Mouse (Mus musculus): Measurements from ENCODE around the gene Zfp369.
"Not testable (repeated sequence)": the region's sequence is repeated elsewhere in the genome, so short reads cannot be mapped to it uniquely, and the experiment has no call there.

The Zfp369 gene

GRCm38 (mm10) chr13:65278383-65279341 is at the start of gene Zfp369:
Zfp369 (plus strand) TSS chr13:65278814.
- in situ Hi-C loops (cut with MboI) = loop anchor here (5.0 to 25.0 kb wide), 2 partner anchors 36 to 1634 kb away; partner anchors contain the start of gene Gm10767

GRCm38 (mm10) chr13:65237211-65237610 is 41.4 kb upstream of the Zfp369 start:
- in situ Hi-C loops (cut with MboI) = no loop called here

DNA sequence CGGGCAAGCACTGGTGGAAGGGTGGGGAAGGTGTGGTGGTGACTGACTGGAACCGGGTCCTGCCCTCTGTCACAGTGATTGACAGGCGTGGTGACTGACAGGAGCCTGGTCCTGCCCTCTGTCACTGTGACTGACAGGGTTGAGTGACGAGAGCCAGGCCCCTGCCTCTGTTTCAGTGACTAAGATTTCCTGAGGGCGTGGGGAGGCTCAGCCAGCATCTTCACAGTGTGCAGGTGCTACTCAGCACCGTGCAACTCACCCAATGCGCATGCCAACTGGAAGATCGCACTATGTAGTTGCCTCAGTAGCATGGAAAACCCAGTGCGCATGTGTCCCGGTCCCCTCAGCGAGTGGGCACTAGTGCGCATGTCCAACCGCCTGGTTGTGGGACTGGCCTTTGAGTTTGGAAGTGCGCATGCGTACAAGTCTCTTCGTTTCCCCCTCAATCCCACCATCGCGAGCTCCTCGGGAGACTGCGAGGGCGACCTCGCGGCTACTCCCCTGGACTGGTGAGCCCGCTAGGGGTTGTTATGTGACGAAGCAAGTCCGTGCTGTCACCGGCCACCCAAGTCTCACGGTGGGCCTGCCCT is 38.0 kb upstream of the Zfp369 start:
- in situ Hi-C loops (cut with MboI) = loop anchor here (5.0 kb wide), 1 partner anchor 37 kb away; the partner anchor contains the start of gene Zfp369

- in situ Hi-C loops (cut with MboI) = loop anchor here (5.0 kb wide), 1 partner anchor 36 kb away; the partner anchor contains the start of gene Zfp369
Observed at GRCm38 (mm10) chr13:65241099-65241626, 37.5 kb upstream of the Zfp369 start.

DNA sequence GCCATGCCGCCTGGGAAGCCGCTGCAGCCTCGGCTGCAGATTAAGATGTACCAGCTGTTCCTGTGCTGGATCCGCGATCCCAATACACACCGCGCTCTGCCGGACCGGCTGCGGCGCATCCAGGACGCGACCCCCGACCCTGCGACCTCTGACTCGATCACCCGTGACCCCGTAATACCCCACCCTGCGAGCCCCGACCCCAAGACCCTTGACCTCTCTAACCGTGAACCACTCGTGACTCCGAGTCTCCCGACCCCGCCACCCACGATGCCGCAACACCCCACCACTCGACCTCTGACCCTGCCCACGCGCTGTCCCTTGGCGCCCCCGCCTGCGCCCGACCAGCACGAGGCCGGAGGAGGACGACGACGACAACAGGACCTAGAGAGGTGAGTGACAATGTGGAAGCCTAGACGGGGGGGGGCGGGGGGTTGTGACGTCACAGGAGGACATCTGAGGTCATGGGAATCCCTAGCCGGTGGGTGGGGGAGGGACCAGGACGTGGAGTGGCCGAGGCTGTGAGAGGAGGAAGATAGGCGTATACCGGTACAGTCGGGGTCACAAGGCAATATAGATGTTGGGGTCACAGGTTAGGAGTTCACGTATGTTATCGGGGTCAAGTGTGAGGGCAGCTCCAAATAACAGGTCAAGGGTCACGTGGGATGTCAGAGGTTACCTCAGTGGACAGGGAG is 36.8 kb upstream of the Zfp369 start:
- in situ Hi-C loops (cut with MboI) = loop anchor here (5.0 kb wide), 1 partner anchor 36 kb away; the partner anchor contains the start of gene Zfp369

DNA sequence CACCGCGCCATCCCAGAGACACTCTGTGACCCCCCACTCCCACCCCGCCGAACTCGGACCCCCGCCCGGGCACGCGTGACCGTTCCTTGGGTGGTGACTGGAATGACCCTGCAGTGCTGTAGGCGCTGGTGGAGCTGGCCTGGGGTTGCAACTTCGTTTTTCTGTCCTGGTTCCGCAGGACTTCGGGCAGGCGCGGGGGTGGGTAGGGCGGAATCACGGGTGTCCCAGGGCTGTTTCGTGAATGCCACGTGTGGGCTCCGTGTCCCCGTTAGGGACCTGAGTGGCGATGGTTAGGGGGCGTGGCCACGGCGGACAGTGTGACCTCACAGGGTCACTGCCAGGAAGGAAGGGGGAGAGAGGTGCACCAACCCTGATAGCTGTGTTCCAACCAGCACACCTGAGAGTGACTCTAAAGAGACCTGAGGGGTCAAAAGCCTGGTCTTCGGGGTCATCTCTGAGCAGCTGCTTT is 36.3 kb upstream of the Zfp369 start:
- in situ Hi-C loops (cut with MboI) = loop anchor here (5.0 kb wide), 1 partner anchor 35 kb away; the partner anchor contains the start of gene Zfp369

DNA sequence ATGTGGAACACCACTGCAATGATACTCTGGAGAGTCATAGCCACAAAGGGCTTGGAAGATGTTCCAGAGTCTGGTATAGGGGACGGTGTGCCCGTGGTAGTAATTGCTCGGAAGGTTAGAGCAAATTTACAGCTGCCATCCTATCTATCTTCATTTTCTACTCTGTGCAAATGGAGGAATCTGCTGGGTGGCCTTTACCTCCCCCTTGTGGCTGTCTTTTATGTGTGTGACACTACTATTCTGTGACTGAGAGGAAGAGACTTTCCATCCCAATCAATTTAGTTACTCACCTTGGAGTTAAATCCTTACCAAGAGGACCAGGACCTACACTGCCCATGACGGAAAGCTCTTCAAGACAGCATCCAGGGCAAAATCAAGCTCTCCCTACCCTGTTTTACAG is 35.3 kb upstream of the Zfp369 start:
- in situ Hi-C loops (cut with MboI) = loop anchor here (5.0 kb wide), 1 partner anchor 34 kb away; the partner anchor contains the start of gene Zfp369

DNA sequence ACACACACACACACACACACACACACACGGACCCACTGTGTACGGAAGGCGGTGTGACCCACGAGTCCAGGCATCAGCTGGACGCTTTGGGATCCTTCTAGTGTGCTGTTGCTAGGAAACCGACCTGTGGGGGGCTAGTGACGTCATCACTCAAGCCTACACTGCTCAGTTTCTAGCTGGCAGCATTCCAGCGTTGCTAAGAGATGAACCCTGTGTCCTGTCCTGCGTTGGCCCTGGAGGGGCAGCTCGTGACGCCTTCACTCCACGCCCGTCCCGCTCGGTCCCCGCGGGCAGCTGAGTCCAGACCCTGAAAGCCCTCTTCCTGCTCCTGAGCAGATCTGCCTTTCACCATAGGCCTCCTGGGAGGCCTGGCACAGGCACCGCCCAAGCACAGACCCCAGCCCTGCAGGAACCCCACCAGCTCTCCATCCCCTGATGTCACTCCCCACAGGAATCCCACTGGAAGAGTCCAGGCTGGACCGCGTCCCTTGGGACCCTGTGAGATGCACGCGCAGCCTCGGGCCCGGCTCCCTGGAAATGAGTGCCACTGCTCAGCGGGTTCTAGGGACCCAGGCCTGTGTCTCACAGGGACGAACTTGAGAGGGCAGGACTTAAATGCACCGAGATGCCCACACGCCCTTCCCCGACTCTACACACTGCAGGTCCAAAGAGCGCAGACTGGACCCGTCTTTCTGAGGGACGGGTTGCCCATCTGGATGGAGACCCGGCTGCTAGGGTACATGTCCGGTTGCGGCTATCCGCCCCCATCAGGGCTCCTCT is 20.2 kb upstream of the Zfp369 start:
- in situ Hi-C loops (cut with MboI) = no loop called here

- in situ Hi-C loops (cut with MboI) = no loop called here
Observed at GRCm38 (mm10) chr13:65259239-65259638, 19.4 kb upstream of the Zfp369 start, which contains the start of gene Gm10775. Gm10775 (plus strand) TSS chr13:65259539.

GRCm38 (mm10) chr13:65262086-65262485 is 16.5 kb upstream of the Zfp369 start:
- in situ Hi-C loops (cut with MboI) = no loop called here

GRCm38 (mm10) chr13:65277994-65278382 is 626 bp upstream of the Zfp369 start:
- in situ Hi-C loops (cut with MboI) = loop anchor here (5.0 to 25.0 kb wide), 2 partner anchors 36 to 1634 kb away; partner anchors contain the start of gene Gm10767

- in situ Hi-C loops (cut with MboI) = loop anchor here (25.0 kb wide), 1 partner anchor 1626 kb away; the partner anchor contains the start of gene Gm10767
Observed at GRCm38 (mm10) chr13:65286771-65287170, 8.2 kb downstream of the Zfp369 start.

GRCm38 (mm10) chr13:65296354-65296753 is 17.7 kb downstream of the Zfp369 start:
- in situ Hi-C loops (cut with MboI) = loop anchor here (25.0 kb wide), 1 partner anchor 1616 kb away; the partner anchor contains the start of gene Gm10767

GRCm38 (mm10) chr13:65310849-65311248 is 32.2 kb downstream of the Zfp369 start:
- in situ Hi-C loops (cut with MboI) = not testable (repeated sequence)

DNA sequence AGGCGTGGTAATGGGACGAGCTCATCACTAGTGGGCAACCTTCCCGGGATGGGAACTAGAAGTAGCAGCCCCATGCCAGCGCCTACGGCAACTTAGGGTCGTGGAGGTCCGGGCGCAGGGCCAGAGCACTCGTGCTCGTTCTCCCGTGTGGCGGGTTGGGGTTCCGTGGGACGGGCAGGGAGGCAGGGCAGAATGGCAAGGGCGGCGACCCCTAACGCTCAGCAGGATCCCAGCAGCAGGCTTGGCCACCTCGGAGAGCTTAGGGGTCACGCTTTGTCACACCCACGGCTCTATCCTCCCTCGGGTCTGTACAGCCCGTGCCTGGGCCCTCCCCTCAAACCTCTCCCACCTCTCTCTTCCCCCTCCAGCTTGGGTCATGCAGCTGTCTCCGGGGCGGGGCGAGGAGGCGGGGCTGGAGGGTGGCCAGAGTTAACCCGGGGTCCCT is 32.7 kb downstream of the Zfp369 start:
- in situ Hi-C loops (cut with MboI) = no loop called here

- in situ Hi-C loops (cut with MboI) = no loop called here
Observed at GRCm38 (mm10) chr13:65311826-65312225, 33.2 kb downstream of the Zfp369 start.

- in situ Hi-C loops (cut with MboI) = not testable (repeated sequence)
Observed at GRCm38 (mm10) chr13:65348501-65348900, 69.9 kb downstream of the Zfp369 start.

DNA sequence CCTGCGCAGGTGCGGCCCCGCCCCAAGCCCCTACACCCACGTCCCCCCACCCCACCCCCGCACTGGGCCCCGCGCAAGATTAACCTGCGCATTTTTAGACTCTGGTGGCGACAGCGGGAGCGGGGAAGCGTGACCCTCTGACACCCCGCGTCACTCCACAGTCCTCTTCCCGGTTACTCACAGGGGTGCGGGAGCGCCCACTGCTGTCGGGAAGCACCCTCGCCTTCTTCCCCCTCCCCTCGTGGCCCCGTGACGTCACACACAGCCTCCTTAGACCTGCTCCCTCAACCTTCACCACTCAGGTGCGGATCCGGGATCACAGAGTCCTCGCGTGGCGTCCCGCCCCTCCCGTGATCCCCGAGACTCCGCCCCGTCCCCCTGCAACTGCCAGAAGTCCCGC is 73.2 kb downstream of the Zfp369 start:
- in situ Hi-C loops (cut with MboI) = not testable (repeated sequence)
